Mouse (Mus musculus): Measurements from ENCODE around the gene Krt7.

The Krt7 gene

DNA sequence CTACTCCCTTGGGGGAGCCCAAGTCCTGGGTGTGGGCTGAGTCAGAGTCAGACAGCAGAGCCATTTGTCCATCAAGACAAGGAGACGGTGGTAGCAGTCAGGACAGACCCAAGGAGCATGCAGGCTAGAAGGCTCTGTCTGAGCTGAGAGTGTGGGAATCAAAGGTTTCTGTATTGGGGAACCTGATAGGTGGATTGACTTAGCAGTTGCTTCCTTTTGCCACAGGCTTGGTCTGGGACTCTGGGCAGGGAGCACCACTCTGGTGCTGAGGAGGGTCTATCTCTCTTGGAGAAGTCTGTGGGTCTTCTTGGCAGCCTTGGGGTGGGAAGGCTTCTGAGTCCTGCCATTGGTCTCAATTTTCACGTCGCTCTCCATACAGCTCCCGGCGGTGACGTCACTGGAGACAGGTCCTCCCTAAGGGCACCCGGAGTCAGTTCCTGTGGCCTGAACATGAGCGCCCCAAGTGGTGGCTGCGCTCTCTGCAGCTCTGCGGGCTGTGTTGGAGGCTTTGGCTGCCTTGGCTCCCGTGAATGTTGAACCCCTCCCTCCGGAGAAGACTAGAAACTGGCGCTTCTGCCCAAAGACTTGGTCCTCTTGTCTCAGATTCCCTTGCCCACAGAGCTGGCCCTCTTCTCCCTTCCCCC lies 42.4 kb downstream of the Krt7 start:
- DNase-seq: peak; percentile 70

DNA sequence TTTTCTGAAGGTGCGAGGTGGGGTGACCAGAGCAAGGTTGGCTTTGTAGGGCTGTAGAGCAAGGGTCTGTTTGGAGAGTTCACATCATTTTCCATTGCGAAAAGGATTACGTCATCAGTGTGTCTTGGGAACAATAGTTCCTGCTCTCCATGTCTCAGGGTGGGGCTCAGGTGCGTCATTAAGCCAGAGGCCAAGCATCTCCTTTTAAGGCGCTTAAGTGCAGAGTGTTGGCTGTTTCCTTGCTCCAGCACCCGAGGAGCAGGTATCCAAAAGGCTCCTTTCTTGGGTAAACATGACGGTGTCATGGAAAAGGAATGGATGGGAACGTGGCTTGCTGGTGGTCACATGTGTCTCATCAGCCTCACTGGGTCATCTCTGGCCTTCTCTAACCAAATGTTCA lies 43.9 kb downstream of the Krt7 start:
- no peak for DNase-seq

DNA sequence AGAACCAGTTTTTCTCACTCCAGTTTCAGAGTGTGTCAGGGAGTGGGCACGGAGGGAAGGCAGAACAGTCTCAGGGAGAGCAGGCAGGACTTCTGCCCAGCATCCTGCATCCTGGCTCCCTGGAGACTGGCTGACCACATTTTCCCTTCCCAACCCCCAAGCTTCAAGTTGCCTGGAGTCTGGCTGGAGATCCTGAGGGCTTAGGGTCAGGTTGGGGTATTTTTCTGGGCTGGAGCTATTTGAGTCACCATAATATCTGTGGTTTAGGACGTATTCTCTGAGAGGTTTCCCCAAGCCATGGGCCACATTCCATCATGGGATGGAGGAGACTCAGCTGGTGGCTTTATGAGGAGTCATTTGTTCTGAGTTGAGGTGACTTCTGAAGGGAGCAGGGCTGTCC lies 44.4 kb downstream of the Krt7 start:
- DNase-seq: no peak

DNA sequence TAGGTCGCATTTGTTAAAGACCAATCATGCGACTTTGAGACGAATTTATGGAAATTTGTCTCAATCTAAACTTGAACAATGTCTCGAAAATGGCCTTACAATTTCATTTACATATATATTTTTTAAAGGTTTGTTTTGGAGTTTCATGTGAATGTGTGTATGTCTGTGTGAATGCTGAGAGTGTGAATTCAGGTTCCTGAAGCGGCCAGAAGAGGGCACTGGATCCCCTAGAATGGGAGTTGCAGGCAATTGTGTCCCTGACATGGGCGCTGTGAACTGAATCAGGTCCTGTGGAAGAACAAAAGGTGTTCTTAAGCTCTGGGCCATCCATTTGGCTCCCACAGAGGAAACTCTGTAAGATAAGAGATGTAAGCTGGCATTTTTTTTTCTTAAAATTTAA lies 45.0 kb downstream of the Krt7 start:
- DNase-seq: no peak

DNA sequence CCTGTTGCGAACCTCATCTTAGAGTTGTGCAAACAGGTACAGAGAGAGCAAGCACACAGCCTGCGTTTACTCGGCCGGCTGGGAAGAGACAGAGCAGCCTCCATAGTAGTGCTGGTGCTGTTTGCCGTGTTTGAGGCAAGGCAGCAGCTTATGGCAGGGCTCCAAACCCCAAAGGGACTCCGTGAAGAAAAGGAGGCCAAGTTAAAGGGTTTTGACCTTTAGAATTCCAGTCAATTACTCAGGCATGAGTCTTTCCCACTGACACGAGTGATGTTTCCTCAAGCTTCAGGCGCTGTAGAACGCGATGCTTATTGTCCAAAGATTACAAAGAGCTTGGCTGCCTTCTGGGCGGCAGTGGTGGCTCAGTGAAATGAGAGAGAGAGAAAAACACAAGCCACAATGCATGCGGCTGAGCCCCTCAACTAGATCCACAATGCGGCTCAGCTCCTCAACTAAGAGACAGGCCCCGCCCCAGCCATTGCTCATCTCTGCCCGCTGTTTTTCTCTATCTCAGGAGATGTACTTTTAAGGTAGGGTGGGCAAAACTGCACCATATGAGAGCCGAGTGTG lies 47.6 kb downstream of the Krt7 start:
- no peak for DNase-seq

DNA sequence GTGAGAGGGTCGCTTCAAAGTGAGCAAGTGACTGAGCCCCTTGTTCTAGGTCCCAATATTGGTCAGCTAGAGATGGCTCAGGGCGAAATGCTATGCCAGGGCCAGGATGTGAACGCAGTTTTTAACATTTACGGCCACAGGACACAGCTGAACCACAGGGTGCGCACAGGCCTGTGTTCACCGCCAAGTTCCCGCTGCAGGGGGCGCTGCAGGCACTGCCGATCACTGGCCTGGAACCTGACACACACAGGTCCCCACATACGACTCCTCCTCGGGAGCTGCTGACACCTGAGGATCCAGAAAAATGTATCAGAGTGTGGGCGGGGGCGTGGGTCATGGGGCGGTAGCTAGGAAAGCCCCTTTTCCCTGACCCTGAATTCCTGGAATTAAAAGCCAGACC lies 48.4 kb downstream of the Krt7 start:
- no peak for DNase-seq

DNA sequence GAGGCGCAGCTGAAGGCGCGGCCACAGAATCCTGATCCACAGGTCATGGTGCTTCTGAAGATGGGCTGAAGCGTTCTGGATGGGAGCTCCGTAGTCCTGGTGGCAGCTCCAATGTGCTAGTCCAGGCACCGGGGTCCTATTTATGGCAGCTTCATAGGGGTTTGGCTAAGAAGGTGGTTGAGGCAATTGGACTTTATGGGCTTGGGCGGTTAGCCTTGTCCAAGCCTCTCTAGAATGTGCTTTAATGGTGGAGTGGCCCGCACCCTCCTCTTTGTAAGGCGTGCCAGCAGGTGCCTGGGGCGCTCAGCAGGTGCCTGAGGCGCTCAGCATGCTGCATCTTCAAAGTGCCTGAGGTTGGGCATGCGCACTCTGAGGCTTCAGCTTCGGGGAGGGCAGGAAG lies 52.8 kb downstream of the Krt7 start, which contains the start of gene Krt81:
Krt81 (minus strand) TSS at position 101 of the 400 bp plus-strand sequence.
- no peak for DNase-seq

DNA sequence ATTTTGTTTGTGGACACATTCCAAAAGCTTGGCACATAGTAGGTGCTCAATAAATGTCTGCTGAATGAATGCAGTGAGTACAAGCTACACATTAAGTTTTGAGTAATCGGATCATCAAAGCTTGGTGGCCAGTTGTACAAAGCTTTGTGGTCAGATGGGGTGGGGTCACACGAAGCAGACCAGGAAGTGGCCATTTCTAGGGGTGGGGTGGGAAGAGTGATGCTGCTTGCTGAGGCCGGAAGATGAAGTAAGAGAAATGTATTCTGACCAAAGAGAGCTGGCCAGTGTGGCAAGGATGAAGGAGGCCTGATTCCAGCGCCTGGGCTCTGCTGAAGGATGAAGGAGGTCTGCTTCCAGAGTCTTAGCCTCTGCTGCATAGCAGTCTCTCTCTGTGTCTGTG lies 58.2 kb downstream of the Krt7 start:
- DNase-seq: no peak

DNA sequence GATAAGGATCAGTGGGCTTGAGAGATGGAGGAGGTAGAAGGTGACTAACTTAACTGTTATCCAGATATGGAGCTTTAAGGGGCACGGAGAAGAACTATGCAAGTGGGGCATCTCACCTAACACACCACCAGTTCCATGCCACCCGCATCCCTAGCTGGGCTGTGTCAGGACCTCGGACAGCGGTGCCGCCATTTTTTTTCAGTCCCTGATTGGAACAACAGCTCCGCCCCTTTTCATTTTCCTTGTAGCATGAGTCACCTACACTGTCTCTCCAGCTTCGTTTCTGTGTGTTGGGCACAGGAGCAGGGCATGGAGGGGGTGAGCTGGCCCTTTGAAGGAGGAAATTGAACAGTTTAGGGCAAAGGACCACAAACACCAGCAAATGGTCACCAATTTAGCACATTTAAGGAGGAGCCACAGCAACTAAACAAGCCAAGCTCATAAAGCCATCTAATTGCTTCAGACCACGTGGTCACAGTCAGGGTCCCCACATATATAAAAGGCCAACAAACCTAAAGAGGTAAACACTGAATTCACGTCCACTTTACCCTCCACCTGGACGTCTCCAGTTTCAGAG lies 62.2 kb downstream of the Krt7 start, which contains the start of gene Krt86:
Krt86 (plus strand) TSS at position 527 of the 577 bp plus-strand sequence.
- no peak for DNase-seq

DNA sequence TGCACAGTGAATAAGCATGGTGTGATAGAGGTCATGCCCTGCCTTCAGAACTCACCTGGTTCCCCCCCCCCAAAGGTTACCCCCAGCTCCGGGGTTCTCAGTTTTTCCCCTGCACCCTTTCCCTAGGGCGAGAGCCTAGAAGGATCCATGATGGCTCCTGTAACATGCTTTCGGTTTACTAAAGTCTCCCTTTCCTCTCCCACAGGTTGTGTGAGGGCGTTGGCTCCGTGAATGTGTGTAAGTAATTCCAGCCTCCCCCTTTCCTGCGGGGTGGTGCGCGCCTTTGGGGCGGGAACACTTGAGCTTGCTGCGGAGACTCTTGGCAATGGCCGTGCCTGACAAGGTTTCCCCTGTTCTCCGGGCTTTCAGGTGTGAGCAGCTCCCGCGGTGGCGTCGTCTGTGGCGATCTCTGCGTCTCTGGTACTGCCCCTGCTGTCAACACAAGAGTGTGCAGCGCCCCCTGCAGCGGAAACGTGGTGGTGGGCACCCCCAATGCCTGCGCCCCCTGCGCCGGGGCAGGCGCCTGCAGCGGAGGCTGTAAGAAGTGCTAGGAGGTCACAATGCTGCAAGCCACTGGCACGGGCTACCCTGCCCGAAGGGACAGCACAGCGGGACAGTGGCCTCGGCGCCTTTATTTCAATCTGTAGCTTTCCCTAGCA lies 68.3 kb downstream of the Krt7 start:
- peak; percentile 80 for DNase-seq

DNA sequence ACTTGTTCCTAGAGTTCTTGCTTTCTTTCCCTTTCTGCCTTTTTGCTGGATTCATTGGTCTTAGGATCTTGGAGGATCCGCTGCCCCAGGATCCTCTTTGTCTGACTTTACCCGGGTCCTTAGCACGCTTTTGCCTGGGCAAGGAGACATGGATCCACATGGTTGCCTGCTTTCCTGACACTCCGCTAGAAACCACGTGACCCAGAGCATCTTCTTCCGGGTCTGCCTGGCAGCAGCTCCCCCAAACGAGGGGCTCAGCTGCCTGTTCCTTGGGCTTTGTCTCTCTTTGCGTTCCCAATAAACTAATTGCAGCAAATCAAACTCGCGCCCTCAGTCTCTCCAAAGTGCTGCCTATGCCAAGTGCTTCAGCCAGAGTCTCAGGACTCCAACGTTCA lies 68.8 kb downstream of the Krt7 start:
- DNase-seq: no peak
